Mouse (Mus musculus) adrenal gland, postnatal 14 days (tissue): ENCODE data around the gene Wnt11. TPM values are rescaled to one million over a fixed set of nuclear protein-coding genes. Genes with fewer than 3 reads are reported as not detected.

ENCODE experiments used
- DNase-seq: peaks from one replicate; pipeline ENCODE4 v3.0.0; 2021; ENCODE audit warnings: mixed read lengths
- total RNA-seq: library from RNA; stranded (reverse); gene quantifications from 2 replicates; pipeline ENCODE4 v1.2.3, GENCODE M21; 2021

Gene Wnt11
- total RNA-seq, 1 experiment from 2014 or later = 1.8 TPM

GRCm38 (mm10) chr7:98828052-98828451, 6.9 kb upstream of the Wnt11 start:
- DNase-seq = no peak

GRCm38 (mm10) chr7:98828876-98829275, 6.0 kb upstream of the Wnt11 start:
- DNase-seq = no peak

- no peak for DNase-seq
Observed at GRCm38 (mm10) chr7:98831290-98831689, 3.6 kb upstream of the Wnt11 start.

GRCm38 (mm10) chr7:98835519-98836441, 868 bp downstream of the Wnt11 start:
- peak; percentile 26 for DNase-seq

GRCm38 (mm10) chr7:98836646-98837045, 1.7 kb downstream of the Wnt11 start:
- peak; percentile 88 for DNase-seq

- DNase-seq = peak; percentile 91
Observed at GRCm38 (mm10) chr7:98837901-98838300, 3.0 kb downstream of the Wnt11 start.

- DNase-seq = peak; percentile 71
Observed at GRCm38 (mm10) chr7:98838729-98839141, 3.8 kb downstream of the Wnt11 start.

- DNase-seq = no peak
Observed at GRCm38 (mm10) chr7:98839312-98839711, 4.4 kb downstream of the Wnt11 start.

- no peak for DNase-seq
Observed at GRCm38 (mm10) chr7:98840771-98841170, 5.9 kb downstream of the Wnt11 start.

GRCm38 (mm10) chr7:98841802-98842201, 6.9 kb downstream of the Wnt11 start:
- no peak for DNase-seq

GRCm38 (mm10) chr7:98842997-98843396, 8.1 kb downstream of the Wnt11 start:
- DNase-seq = no peak

- DNase-seq = no peak
Observed at GRCm38 (mm10) chr7:98843649-98844048, 8.7 kb downstream of the Wnt11 start.

GRCm38 (mm10) chr7:98848899-98849640, 14.2 kb downstream of the Wnt11 start:
- DNase-seq = peak; percentile 33

GRCm38 (mm10) chr7:98850388-98850787, 15.5 kb downstream of the Wnt11 start:
- DNase-seq = no peak

GRCm38 (mm10) chr7:98851220-98851619, 16.3 kb downstream of the Wnt11 start:
- no peak for DNase-seq

- no peak for DNase-seq
Observed at GRCm38 (mm10) chr7:98852950-98853650, 18.2 kb downstream of the Wnt11 start.

GRCm38 (mm10) chr7:98853806-98854205, 18.9 kb downstream of the Wnt11 start:
- DNase-seq = peak; percentile 69

GRCm38 (mm10) chr7:98855388-98855787, 20.5 kb downstream of the Wnt11 start:
- DNase-seq = no peak

- DNase-seq = no peak
Observed at GRCm38 (mm10) chr7:98856128-98856527, 21.2 kb downstream of the Wnt11 start.

- no peak for DNase-seq
Observed at GRCm38 (mm10) chr7:98857094-98857493, 22.2 kb downstream of the Wnt11 start.

- DNase-seq = peak; percentile 35
Observed at GRCm38 (mm10) chr7:98861002-98861401, 26.1 kb downstream of the Wnt11 start.

- no peak for DNase-seq
Observed at GRCm38 (mm10) chr7:98862994-98863393, 28.1 kb downstream of the Wnt11 start.
